Mouse (Mus musculus) neural tube, embryonic 10.5 days (tissue): Measurements from ENCODE around the gene Serac1.

ENCODE experiments used
- DNase-seq: peaks from one replicate; pipeline ENCODE4 v3.0.0-alpha.2; 2017; ENCODE audit warnings: low spot score; ENCODE audit errors: extremely low spot score

Gene Serac1

GRCm38 (mm10) chr17:6005246-6005637, 74.3 kb downstream of the Serac1 start:
- DNase-seq = no peak

DNA sequence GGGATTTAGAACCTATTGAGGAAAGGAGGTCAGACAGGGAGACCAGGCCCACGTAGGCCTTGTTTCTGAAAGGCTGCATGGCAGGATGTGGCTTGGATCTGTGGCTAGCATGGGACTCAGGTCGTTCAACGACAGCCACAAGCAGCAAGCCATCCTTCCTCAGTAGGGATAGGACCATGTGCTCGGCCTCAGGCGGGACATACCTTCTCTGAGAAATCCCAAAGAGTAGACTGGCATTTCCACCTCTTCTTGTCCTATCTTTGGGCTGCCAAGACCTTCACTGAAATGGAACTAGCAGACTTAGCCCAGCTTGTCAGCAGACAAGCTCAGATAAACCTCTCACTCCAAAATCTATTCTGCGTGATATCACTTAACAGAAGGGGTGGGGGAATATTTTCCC, 75.9 kb downstream of the Serac1 start:
- no peak for DNase-seq

- no peak for DNase-seq
Observed at GRCm38 (mm10) chr17:6002563-6002962, 77.0 kb downstream of the Serac1 start.

- DNase-seq = no peak
Observed at GRCm38 (mm10) chr17:6001836-6002235, 77.7 kb downstream of the Serac1 start.

DNA sequence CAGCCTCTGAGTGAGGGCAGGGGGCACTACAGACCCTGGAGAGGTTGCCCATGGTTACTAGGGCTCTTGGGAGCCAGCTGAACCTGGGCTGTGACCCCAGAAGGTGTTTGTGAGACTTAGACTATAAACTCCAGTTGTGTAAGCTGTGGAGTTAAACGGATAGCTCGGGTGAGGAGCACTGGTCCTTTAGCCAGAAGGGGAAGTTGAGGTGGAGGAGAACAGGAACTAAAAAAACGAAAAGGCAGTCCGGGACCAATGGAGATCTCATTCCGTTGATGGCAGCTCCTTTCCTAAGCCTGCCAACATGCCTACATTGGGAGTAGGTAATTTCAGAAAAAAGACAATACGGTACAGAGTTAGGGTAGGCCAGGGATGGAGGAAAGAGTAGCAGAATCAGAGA, 78.2 kb downstream of the Serac1 start:
- DNase-seq = no peak

DNA sequence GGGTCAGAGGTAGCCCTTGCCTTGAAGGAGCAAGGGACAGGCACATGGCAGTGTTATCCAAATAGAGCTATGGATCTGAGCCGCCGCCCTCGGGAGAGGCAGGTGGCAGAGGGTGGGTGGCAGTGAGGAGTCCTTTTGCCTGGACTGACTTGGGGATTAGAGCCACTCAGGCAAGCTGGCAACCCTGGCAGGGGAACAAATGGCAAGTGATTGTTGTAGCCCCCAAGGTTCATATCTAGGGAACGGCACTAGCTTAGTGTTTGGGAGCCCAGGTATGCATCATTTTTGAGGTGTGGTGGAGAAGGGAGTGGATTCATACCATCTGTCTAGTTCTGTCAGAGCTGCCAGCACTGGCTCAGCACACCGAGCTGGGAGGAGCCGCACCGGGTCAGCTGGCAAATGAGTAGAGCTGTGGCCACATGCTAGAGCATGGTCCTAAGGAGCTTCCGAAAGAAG, 78.6 kb downstream of the Serac1 start:
- DNase-seq = no peak

- DNase-seq = no peak
Observed at GRCm38 (mm10) chr17:5999039-5999543, 80.5 kb downstream of the Serac1 start.

- no peak for DNase-seq
Observed at GRCm38 (mm10) chr17:5998235-5998500, 81.4 kb downstream of the Serac1 start.

DNA sequence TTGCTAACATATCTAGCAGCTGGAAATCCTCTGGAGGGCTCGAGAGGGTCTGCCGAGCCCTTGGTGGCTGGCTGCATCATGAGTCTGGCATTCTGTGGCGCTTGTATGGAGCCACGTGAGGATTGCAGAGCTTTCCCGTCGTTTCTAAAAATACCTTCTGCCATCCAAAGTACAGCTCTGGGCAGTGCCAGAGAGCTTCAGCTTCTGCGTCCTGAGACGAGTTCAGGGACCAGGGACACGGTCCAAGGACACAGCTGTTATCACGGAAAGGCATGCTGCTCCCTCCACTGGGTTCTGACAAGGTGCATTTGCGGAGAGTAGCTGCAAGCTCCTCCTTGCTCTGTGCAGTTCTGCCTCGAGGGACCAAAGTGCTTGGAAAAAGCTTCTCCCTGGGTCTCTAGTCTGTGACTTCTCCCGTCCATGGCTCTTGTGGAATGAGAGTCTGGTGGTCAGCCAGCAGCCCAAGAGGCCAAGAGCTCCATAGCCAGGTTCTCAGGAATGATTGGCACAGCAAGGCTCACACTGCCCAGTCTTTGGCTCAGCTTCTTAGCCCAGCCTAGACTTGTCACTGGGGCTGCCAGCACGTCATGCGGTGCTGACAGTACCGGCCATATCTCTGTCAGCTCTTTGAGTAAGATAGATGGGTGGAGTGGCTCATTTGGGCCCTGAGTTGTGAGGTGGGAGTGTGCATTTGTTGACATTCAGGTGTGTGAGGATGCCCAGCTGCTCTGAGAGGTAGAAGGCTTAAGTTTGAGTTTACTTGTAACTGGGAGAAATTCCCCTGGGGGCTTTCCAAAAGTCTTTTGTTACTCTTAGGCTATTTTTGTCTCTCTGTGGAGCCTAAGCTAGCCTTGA, 81.9 kb downstream of the Serac1 start:
- no peak for DNase-seq

- DNase-seq = no peak
Observed at GRCm38 (mm10) chr17:5996589-5996988, 83.0 kb downstream of the Serac1 start.

DNA sequence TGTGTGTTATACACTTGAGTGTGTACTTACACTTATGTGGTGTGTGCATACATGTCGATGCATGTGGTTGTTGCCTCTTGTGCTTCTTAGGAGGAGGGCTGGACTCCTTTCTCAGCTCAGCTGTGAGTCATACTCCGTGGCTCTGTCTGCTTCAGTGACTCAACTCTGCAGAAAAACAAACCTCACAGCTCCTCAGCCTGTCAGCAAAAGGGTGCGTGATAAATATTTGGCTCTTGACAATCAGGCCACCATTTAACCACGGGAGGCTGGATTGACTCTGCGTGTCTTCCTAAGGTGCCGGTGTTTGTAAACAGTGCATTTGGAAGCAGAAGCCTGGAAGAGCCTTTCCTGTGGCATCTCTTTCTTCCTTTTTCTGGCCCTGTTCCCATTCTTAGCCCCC, 84.9 kb downstream of the Serac1 start:
- DNase-seq = no peak

- no peak for DNase-seq
Observed at GRCm38 (mm10) chr17:5993581-5994260, 85.8 kb downstream of the Serac1 start.

- DNase-seq = no peak
Observed at GRCm38 (mm10) chr17:5992866-5993580, 86.5 kb downstream of the Serac1 start.
